ENCODE assay signal across 21 mouse cellular contexts in the genomic region with DNA sequence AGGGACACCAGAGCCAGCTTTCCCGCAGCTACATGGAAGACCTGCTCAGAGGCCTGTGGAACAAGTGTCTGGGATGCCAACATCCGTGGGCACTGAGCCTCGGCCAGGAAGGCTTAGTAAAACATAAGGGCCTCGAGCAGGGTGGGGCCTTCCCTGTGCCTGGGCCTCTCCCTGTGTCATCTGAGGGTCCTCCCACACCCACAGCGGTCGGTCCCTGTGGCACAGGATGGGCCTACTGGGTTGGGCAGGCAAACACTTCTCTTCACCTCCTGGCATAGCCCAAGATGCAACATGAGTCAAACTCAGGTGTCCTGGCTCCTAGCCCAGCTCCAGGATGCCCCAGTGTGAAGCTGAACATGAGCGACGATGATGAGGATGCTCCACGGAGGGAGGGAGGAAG. TPM values are rescaled to one million over a fixed set of nuclear protein-coding genes. Genes with fewer than 3 reads are reported as not detected.
DNase-seq lines count a peak whose midpoint lies in the region; ATAC-seq and TF ChIP-seq lines count a peak whose summit lies in the region.
"Had no signal": no experiment of that assay in that cellular context is flagged by ENCODE, and none has a peak within 500 bp of the region (broad histone marks: within the 10 kb centered on the region; RNA-seq: fewer than 3 reads in every experiment).

No protein-coding gene starts in this region.

- ATAC-seq in erythroblast, adult 5-6 weeks (replicated peaks; ENCODE audit: low FRiP score, poor library complexity, severe bottlenecking) = no peak
- ATAC-seq in liver, embryonic 14.5 days (ENCODE audit: insufficient read depth) = peak; percentile 60
- ATAC-seq: forebrain, embryonic 15.5 days; intestine, embryonic 15.5 days had no signal

- TF ChIP-seq EP300 in liver, embryonic 14.5 days (IDR thresholded peaks at IDR 0.05; ENCODE audit: low read depth) = no peak

- no peak overlapping the region for H3K27ac ChIP-seq in liver, embryonic 14.5 days
- H3K27ac ChIP-seq: forebrain, embryonic 15.5 days; heart, adult 2 months; hindbrain, embryonic 12.5 days; intestine, embryonic 15.5 days; limb, embryonic 15.5 days; midbrain, embryonic 10.5 days; neural tube, embryonic 13.5 days had no signal

- intact Hi-C loops in left cerebral cortex, postnatal 14 days (cut with DNase I) = loop anchor here (10.0 kb wide), 1 partner anchor 227 kb away; no protein-coding TSS in a partner anchor

- H3K36me3 ChIP-seq in erythroblast, embryonic 14.5 days (ENCODE audit: control insufficient read depth) = no peaks in the 10 kb centered on the region
- no peaks in the 10 kb centered on the region for H3K36me3 ChIP-seq in E14TG2a.4 (ENCODE audit: insufficient read depth, low read length)
- H3K36me3 ChIP-seq in liver, embryonic 14.5 days (replicated peaks; ENCODE audit: control insufficient read depth, insufficient read depth, low read depth) = no peaks in the 10 kb centered on the region
- H3K36me3 ChIP-seq: forebrain, embryonic 15.5 days; hindbrain, embryonic 12.5 days; intestine, embryonic 15.5 days; limb, embryonic 15.5 days; midbrain, embryonic 10.5 days; neural tube, embryonic 13.5 days had no signal

- peaks cover 9% of the 10 kb centered on the region for H3K27me3 ChIP-seq in erythroblast, embryonic 14.5 days (ENCODE audit: control insufficient read depth)
- H3K27me3 ChIP-seq in E14TG2a.4 (ENCODE audit: insufficient read depth, low read length) = no peaks in the 10 kb centered on the region
- H3K27me3 ChIP-seq in liver, embryonic 14.5 days (ENCODE audit: control insufficient read depth, insufficient read depth, low read length) = no peaks in the 10 kb centered on the region
- H3K27me3 ChIP-seq: forebrain, embryonic 15.5 days; hindbrain, embryonic 12.5 days; intestine, embryonic 15.5 days; limb, embryonic 15.5 days; neural tube, embryonic 13.5 days had no signal

- peak overlapping the region; percentile 29 for H3K4me3 ChIP-seq in erythroblast, embryonic 14.5 days (replicated peaks)
- H3K4me3 ChIP-seq in E14TG2a.4 (replicated peaks; ENCODE audit: low read length) = peak overlapping the region; percentile 48
- H3K4me3 ChIP-seq in liver, embryonic 14.5 days (ENCODE audit: insufficient read depth in 1 of 2, low read depth in 2 of 2, low read length in 2 of 2) = no peak overlapping the region
- H3K4me3 ChIP-seq: forebrain, embryonic 15.5 days; heart, adult 2 months; hindbrain, embryonic 12.5 days; intestine, embryonic 15.5 days; limb, embryonic 15.5 days; midbrain, embryonic 10.5 days; neural tube, embryonic 13.5 days had no signal

- H3K4me2 ChIP-seq in liver, embryonic 14.5 days (ENCODE audit: low read depth) = peak overlapping the region; percentile 20; the same call in 1 of the 2 replicates
- H3K4me2 ChIP-seq: forebrain, embryonic 15.5 days; hindbrain, embryonic 12.5 days; intestine, embryonic 15.5 days; limb, embryonic 15.5 days; neural tube, embryonic 13.5 days had no signal

- 48% methylated on average over 7 of the region's 9 CpGs for WGBS in liver, embryonic 14.5 days (ENCODE audit: insufficient replicate concordance)

- DNase-seq in cerebellum, adult 9-10 months = peak; percentile 39
- DNase-seq in liver, embryonic 14.5 days (ENCODE audit: low read depth in 3 of 3, low spot score in 3 of 3) = no peak
- no peak for DNase-seq in left cerebral cortex, postnatal 14 days (ENCODE audit: low spot score in 2 of 2)
- DNase-seq in adrenal gland, adult 8-10 months = no peak
- DNase-seq in ovary, adult 18-20 months (ENCODE audit: low spot score) = no peak
- DNase-seq: heart, adult 2 months; lung, postnatal 14 days; retina, postnatal 1 day; thymus, postnatal 14 days had no signal

- H3K4me1 ChIP-seq in erythroblast, embryonic 14.5 days (ENCODE audit: control insufficient read depth) = peaks cover 34% of the 10 kb centered on the region
- peaks cover 51% of the 10 kb centered on the region for H3K4me1 ChIP-seq in E14TG2a.4 (replicated peaks; ENCODE audit: low read depth, low read length)
- peaks cover 8 to 19% of the 10 kb centered on the region in 2 experiments for H3K4me1 ChIP-seq in liver, embryonic 14.5 days (replicated peaks; ENCODE audit: control insufficient read depth in 2 of 2, insufficient read depth in 2 of 2, low read length in 1 of 2)
- H3K4me1 ChIP-seq: forebrain, embryonic 15.5 days; hindbrain, embryonic 12.5 days; midbrain, embryonic 10.5 days; neural tube, embryonic 13.5 days had no signal

- no peak overlapping the region for H3K9ac ChIP-seq in liver, embryonic 14.5 days (replicated peaks)
- H3K9ac ChIP-seq: forebrain, embryonic 15.5 days; hindbrain, embryonic 12.5 days; intestine, embryonic 15.5 days; limb, embryonic 15.5 days had no signal

- H3K9me3 ChIP-seq in erythroblast, embryonic 14.5 days (ENCODE audit: control insufficient read depth, low read length) = no peaks in the 10 kb centered on the region
- H3K9me3 ChIP-seq in E14TG2a.4 (ENCODE audit: low read length) = no peaks in the 10 kb centered on the region
- no peaks in the 10 kb centered on the region for H3K9me3 ChIP-seq in liver, embryonic 14.5 days (ENCODE audit: control insufficient read depth, low read length)
- H3K9me3 ChIP-seq: forebrain, embryonic 15.5 days; hindbrain, embryonic 12.5 days; intestine, embryonic 15.5 days; limb, embryonic 15.5 days; midbrain, embryonic 10.5 days; neural tube, embryonic 13.5 days had no signal

- TF ChIP-seq CTCF in E14TG2a.4 (conservative IDR thresholded peaks at IDR 0.05; ENCODE audit: low read length) = no peak
- no peak for TF ChIP-seq CTCF in liver, embryonic 14.5 days (IDR thresholded peaks at IDR 0.05; ENCODE audit: low read depth)

RNA-seq across cellular contexts. Expression of a gene that starts 9.4 kb away (rescaled TPM):
- not detected in 2 replicates for polyA plus RNA-seq in erythroblast, embryonic 14.5 days (2012)
- total RNA-seq in erythroblast, adult 5-6 weeks (2015; ENCODE audit: low replicate concordance) = not detected in 2 replicates
- not detected in 2 replicates for total RNA-seq in erythroblast, adult 5-6 weeks (2017; ENCODE audit: low replicate concordance)
- polyA plus RNA-seq in liver, embryonic 14.5 days (2012; rRNA removed) = 1.1 and 1.4 TPM in 2 replicates
- polyA plus RNA-seq in liver, embryonic 14.5 days (2014; fragmentation: Nextera tagmentation; extraction: Ambion mirVana) = 0.50 and 0.59 TPM in 2 replicates
- total RNA-seq in left cerebral cortex, postnatal 14 days (2021) = not detected
- 10 to 100 TPM in 3 of 4 experiments, 1 to 10 TPM in 1; 7.3 to 30.3 (median 14.6) TPM for total RNA-seq in adrenal gland, adult 8-10 months (2022)
- total RNA-seq: layer of hippocampus, adult 8-10 months; monocyte, adult 5-6 weeks had no signal
- polyA plus RNA-seq: brain, embryonic 14.5 days; forebrain, embryonic 15.5 days; hindbrain, embryonic 12.5 days; neural tube, embryonic 13.5 days had no signal

RNA-seq across cellular contexts. Expression of a gene that starts 40.6 kb away (rescaled TPM):
- 3.0 and 4.8 TPM in 2 replicates for polyA plus RNA-seq in erythroblast, embryonic 14.5 days (2012)
- total RNA-seq in erythroblast, adult 5-6 weeks (2015; ENCODE audit: low replicate concordance) = not detected in 2 replicates
- not detected in 2 replicates for total RNA-seq in erythroblast, adult 5-6 weeks (2017; ENCODE audit: low replicate concordance)
- polyA plus RNA-seq in liver, embryonic 14.5 days (2012; rRNA removed) = 15.6 and 18.3 TPM in 2 replicates
- polyA plus RNA-seq in liver, embryonic 14.5 days (2014; fragmentation: Nextera tagmentation; extraction: Ambion mirVana) = 5.8 and 8.7 TPM in 2 replicates
- total RNA-seq in left cerebral cortex, postnatal 14 days (2021) = not detected
- under 1 TPM in 2 of 4 experiments, not detected in 2; 0.16 to 0.31 TPM for total RNA-seq in adrenal gland, adult 8-10 months (2022)
- total RNA-seq: heart, adult 2 months; layer of hippocampus, adult 8-10 months had no signal

Comparison
In these comparisons a context has a peak if more than half of its experiments do, and no peak if none do; other contexts are left out.
1. H3K4me3 ChIP-seq: peak in erythroblast, embryonic 14.5 days (single experiment) and E14TG2a.4 (single experiment); none in liver, embryonic 14.5 days (0 of 2).
2. RNA of a gene that starts 9.4 kb away (total RNA-seq): 7.3 to 30.3 TPM in adrenal gland, adult 8-10 months; not detected in erythroblast, adult 5-6 weeks and not detected in left cerebral cortex, postnatal 14 days; every median in the first group is over 4 times any median in the second.